Mouse (Mus musculus): Measurements from ENCODE around the gene Gse1. TPM values are rescaled to one million over a fixed set of nuclear protein-coding genes. Genes with fewer than 3 reads are reported as not detected.

Gse1 gene
- polyA plus RNA-seq, 1 experiment from 2014 or later, result 12.2 TPM

DNA sequence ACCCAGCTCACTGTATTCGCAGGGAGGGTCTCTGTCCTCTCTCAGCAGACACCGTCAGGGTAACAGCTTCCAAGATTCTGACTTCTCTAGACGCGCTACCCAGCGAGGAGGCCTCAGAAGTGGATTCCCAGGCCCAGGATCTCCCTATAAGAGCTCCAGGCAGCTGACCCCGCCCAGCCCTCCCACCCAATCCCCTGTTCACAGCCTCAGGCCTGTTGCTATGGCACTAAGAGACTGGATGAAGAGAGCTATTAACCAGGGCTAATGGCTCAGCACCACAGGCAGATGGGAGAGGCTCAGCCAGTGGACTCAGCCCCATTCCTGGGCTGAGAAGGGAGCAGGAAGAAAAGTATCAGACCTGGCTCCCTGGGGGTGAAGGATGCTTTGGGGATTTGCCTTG is 374.4 kb downstream of the Gse1 start:
- no peaks in the 10 kb centered on the region for H3K27me3 ChIP-seq (replicated peaks)
- peaks cover 19% of the 10 kb centered on the region for H3K4me1 ChIP-seq
- WGBS, result 21% methylated on average over 6 of the region's 6 CpGs
- ATAC-seq (ENCODE audit: low FRiP score), result peak; percentile 16; the same call in 1 of the 2 replicates
- H3K4me3 ChIP-seq (replicated peaks), result no peak overlapping the region
- H3K9me3 ChIP-seq (replicated peaks), result no peaks in the 10 kb centered on the region
- H3K4me2 ChIP-seq, result no peak overlapping the region
- no peak overlapping the region for H3K27ac ChIP-seq (replicated peaks)
- H3K9ac ChIP-seq (replicated peaks), result no peak overlapping the region
- no peaks in the 10 kb centered on the region for H3K36me3 ChIP-seq

DNA sequence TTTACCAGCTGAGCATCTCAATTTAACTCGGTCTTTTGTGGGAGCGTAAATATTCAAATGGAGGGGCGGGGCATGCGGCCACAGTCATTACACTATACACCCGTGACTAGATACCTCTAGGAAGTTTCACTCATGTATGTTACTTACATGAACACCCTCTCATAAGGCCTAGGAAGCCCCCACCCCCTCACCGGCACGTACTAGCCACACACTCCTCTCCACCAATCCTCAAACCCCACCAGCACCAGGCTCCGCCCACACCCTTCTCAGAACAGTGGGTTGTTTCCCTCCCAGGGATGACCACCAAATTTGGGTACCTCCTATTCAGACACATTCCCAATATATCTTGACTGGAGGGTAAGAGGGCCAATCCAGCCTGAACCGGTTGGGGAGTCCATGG is 379.2 kb downstream of the Gse1 start:
- Histone ChIP-seq H3K27me3 (replicated peaks) (peaks cover 8% of the 10 kb centered on the region; the same call in 1 of the 2 replicates), H3K4me1 (peaks cover 6% of the 10 kb centered on the region), H3K4me2 (no peak overlapping the region), H3K4me3 (replicated peaks) (no peak overlapping the region), H3K36me3 (no peaks in the 10 kb centered on the region), H3K9ac (replicated peaks) (no peak overlapping the region), H3K9me3 (replicated peaks) (no peaks in the 10 kb centered on the region), H3K27ac (replicated peaks) (no peak overlapping the region)
- 0 out of 2 replicates have a peak, but pooled peaks have one; percentile 30 for ATAC-seq (ENCODE audit: low FRiP score)
- WGBS, result 72% methylated on average over 9 of the region's 9 CpGs

DNA sequence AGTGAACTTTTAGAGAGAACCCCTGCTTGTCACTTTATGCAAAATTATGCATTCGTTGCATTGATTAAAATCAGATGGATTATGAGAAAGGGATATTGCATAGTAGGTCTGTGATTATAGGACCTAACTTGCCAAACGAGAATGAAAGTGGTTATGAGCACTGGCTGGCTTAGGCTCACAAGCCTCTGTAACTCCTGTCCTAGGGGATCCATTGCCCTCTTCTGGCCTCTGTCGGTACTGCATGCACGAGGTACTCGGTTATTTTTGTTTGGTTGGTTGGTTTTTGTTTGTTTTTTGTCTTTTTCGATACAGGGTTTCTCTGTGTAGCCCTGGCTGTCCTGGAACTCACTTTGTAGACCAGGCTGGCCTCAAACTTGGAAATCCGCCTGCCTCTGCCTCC is 379.6 kb downstream of the Gse1 start:
- Histone ChIP-seq H3K9ac (replicated peaks) (no peak overlapping the region), H3K27ac (replicated peaks) (no peak overlapping the region), H3K27me3 (replicated peaks) (peaks cover 8% of the 10 kb centered on the region; the same call in 1 of the 2 replicates), H3K4me3 (replicated peaks) (no peak overlapping the region), H3K4me2 (no peak overlapping the region), H3K4me1 (peaks cover 2% of the 10 kb centered on the region), H3K9me3 (replicated peaks) (no peaks in the 10 kb centered on the region), H3K36me3 (no peaks in the 10 kb centered on the region)
- ATAC-seq (ENCODE audit: low FRiP score), result no peak
- WGBS, result 13% methylated on average over 7 of the region's 7 CpGs

DNA sequence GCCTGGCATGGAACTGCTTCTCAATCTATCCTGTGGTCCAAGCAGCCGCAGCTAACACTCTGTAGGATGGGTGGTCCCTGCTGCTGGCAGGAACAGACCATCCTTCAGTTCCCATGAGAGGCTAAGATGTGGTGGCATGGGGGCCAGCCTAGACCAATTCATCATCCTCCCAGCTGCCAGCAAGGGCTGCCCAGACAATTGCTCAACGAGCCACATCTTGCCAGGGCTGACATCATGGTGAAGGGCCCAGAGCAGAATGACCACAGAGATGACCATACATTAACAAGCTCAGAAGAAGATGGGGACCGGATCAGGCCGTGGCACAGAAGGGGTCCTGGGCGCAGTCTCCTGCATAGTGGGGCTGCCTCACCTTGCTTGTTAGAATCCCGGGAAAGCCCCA is 382.6 kb downstream of the Gse1 start:
- no peak for ATAC-seq (ENCODE audit: low FRiP score)
- H3K27ac ChIP-seq (replicated peaks), result no peak overlapping the region
- H3K9ac ChIP-seq (replicated peaks), result no peak overlapping the region
- no peaks in the 10 kb centered on the region; the same call in 1 of the 2 replicates for H3K4me1 ChIP-seq
- no peaks in the 10 kb centered on the region for H3K36me3 ChIP-seq
- no peaks in the 10 kb centered on the region for H3K9me3 ChIP-seq (replicated peaks)
- 81% methylated on average over 6 of the region's 6 CpGs for WGBS
- H3K4me2 ChIP-seq, result no peak overlapping the region
- no peak overlapping the region for H3K4me3 ChIP-seq (replicated peaks)
- peaks cover 8% of the 10 kb centered on the region; the same call in 1 of the 2 replicates for H3K27me3 ChIP-seq (replicated peaks)

DNA sequence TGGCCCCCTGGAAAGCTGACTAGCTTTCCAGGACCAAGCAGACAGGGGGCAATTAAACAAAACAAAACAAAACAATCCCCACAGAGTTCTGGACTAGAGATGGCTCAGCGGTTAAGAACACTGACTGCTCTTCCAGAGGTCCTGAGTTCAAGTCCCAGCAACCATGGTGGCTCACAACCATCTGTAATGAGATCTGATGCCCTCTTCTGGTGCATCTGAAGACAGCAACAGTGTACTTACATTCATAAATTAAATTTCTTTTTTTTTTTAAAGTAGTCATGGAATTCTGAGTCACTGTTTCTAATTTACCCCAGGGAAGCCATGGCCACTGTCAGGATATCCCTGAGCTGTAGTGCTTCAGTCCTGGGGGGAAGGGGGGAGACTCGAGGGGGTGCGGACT is 386.2 kb downstream of the Gse1 start:
- H3K4me2 ChIP-seq, result no peak overlapping the region
- H3K36me3 ChIP-seq, result no peaks in the 10 kb centered on the region
- H3K4me1 ChIP-seq, result peaks cover 20% of the 10 kb centered on the region
- H3K27me3 ChIP-seq (replicated peaks), result peaks cover 4% of the 10 kb centered on the region; the same call in 1 of the 2 replicates
- 93% methylated on average over 3 of the region's 3 CpGs for WGBS
- H3K27ac ChIP-seq (replicated peaks), result no peak overlapping the region
- no peaks in the 10 kb centered on the region for H3K9me3 ChIP-seq (replicated peaks)
- H3K4me3 ChIP-seq (replicated peaks), result no peak overlapping the region
- no peak overlapping the region for H3K9ac ChIP-seq (replicated peaks)
- no peak for ATAC-seq (ENCODE audit: low FRiP score)

DNA sequence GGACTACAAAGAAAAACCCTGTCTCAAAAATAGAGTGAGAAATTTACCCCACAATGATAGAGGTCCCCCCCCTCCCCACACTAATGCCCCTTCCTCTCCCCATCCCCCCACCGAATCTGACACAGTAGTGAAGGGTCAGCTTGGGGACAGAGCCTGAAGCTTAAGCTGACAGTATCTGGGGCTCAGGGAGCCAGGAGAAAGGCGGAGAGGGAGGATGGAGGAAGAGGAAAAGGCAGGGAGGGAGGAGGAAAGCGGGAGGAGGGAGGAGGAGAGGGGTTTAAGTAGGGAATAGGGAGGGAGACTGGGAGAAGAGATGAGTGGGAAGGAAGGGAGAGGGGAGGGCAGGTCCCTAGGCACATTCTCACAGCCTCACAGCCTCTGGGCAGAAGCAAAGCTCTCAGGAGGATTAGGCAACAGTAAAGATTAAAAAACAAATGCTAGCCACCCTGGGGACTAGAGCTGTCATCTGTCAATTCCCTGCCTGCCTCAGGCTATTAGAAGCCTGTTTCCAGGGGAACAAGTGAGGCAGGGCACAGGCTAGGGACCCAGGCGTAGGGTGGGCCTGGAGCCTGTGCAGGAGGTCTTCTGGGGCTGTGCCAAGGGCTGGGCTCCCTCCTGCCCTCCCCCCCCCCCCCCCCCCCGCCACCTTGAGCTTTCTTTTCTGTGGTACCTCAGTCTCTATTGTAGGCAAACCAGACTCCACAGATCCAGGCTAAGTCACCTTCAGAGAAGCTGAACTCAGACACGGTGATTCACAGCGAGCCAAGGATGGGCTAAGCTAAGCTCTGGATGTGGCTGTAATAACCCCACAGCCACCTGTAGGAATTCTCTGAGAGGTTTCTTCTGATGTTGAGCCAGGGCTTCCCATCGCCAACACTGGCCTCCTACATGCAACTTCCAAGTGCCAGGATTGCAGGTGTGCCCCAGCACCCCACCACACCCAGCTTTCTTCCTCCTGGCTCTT is 388.7 kb downstream of the Gse1 start:
- H3K4me1 ChIP-seq, result peaks cover 29% of the 10 kb centered on the region
- H3K36me3 ChIP-seq, result no peaks in the 10 kb centered on the region
- no peak overlapping the region for H3K4me3 ChIP-seq (replicated peaks)
- 0 out of 2 replicates have a peak overlapping the region, but pooled peaks have one; percentile 13 for H3K27ac ChIP-seq (replicated peaks)
- 28% methylated on average over 7 of the region's 8 CpGs for WGBS
- no peak overlapping the region for H3K4me2 ChIP-seq
- H3K9ac ChIP-seq (replicated peaks), result no peak overlapping the region
- H3K9me3 ChIP-seq (replicated peaks), result no peaks in the 10 kb centered on the region
- peak; percentile 46; the same call in 1 of the 2 replicates for ATAC-seq (ENCODE audit: low FRiP score)
- H3K27me3 ChIP-seq (replicated peaks), result no peaks in the 10 kb centered on the region

GRCm38 (mm10) chr8:120618110-120618509 is 389.9 kb downstream of the Gse1 start:
- Histone ChIP-seq H3K9ac (replicated peaks) (no peak overlapping the region), H3K9me3 (replicated peaks) (no peaks in the 10 kb centered on the region), H3K4me3 (replicated peaks) (no peak overlapping the region), H3K4me2 (peak overlapping the region; percentile 33; the same call in 1 of the 2 replicates), H3K36me3 (no peaks in the 10 kb centered on the region), H3K27me3 (replicated peaks) (no peaks in the 10 kb centered on the region), H3K4me1 (peaks cover 29% of the 10 kb centered on the region), H3K27ac (replicated peaks) (peak overlapping the region; percentile 45; the same call in 1 of the 2 replicates)
- ATAC-seq (ENCODE audit: low FRiP score), result peak; percentile 26
- WGBS, result under 1% methylated on average over 6 of the region's 6 CpGs

DNA sequence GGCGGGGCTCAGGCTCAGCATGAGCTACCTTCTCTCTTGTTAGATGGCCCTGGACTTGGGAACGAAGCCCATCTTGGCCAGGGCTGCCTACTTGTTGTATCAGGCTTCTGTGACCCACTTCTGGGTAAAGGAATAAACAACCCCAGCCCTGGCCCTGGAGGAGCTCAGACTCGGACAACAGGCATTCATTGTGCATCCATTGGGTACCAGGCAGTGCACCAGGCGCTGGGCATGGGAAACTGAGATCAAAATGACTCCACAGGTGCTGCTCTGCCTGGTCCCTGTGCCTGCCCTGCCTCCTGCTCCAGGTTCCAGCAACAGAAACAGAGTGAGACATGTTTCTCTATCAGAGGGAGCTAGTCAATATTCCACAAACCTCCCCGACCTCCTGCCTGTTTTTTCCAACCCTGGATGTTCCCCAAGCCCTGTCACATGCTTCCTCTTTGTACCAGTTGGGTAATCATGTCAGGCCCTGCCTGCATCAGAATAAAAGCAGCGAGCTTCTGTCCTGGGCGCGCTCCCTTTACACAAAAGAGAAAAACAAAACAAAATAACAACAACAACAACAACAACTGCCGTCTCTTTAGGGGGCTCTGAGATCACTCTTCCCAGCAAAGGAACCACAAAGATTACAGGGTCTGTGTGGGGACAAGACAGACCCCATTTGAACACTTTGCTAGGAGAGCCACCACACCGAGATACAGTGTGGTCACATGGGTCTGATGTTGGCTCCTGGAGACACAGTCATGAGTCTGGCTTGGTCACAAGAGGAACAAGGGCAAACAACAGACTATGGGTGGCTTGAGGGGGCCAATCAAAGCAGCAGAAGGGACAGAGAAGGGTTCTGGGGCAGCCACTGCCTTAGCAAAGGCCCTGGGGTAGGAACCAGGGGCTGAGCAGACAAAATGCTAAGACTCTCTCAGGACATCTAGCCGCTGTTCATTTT is 391.3 kb downstream of the Gse1 start:
- Histone ChIP-seq H3K9ac (replicated peaks) (no peak overlapping the region), H3K4me3 (replicated peaks) (no peak overlapping the region), H3K27ac (replicated peaks) (no peak overlapping the region), H3K27me3 (replicated peaks) (no peaks in the 10 kb centered on the region), H3K4me1 (peaks cover 29% of the 10 kb centered on the region), H3K9me3 (replicated peaks) (no peaks in the 10 kb centered on the region), H3K36me3 (no peaks in the 10 kb centered on the region), H3K4me2 (no peak overlapping the region)
- no peak for ATAC-seq (ENCODE audit: low FRiP score)
- WGBS, result 75% methylated on average over 11 of the region's 11 CpGs

DNA sequence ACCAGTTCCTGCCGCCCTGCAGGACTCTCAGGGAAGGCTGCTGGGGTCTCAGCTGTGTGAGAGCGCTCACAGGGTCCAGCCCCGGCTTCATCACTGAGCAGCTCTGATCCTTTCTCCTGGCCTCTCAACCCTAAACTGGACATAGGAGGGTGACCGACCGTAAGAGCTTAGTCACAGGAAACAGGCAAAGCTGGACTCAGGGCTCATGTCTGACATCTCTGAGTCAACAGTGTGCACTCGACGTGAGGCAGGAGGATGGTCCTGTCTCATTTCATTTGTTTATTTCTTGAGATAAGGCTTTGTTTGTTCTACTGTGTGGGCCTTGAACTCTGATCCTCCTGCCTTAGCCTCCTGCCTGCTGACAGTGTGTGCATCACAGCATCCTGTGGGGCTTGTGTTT is 392.2 kb downstream of the Gse1 start:
- Histone ChIP-seq H3K4me2 (no peak overlapping the region), H3K4me3 (replicated peaks) (no peak overlapping the region), H3K4me1 (peaks cover 29% of the 10 kb centered on the region), H3K9me3 (replicated peaks) (no peaks in the 10 kb centered on the region), H3K27ac (replicated peaks) (no peak overlapping the region), H3K27me3 (replicated peaks) (no peaks in the 10 kb centered on the region), H3K36me3 (no peaks in the 10 kb centered on the region), H3K9ac (replicated peaks) (no peak overlapping the region)
- ATAC-seq (ENCODE audit: low FRiP score), result no peak
- 59% methylated on average over 7 of the region's 7 CpGs for WGBS

GRCm38 (mm10) chr8:120622161-120622560 is 393.9 kb downstream of the Gse1 start:
- no peaks in the 10 kb centered on the region for H3K9me3 ChIP-seq (replicated peaks)
- WGBS, result 71% methylated on average over 14 of the region's 14 CpGs
- no peak overlapping the region for H3K4me3 ChIP-seq (replicated peaks)
- H3K27ac ChIP-seq (replicated peaks), result no peak overlapping the region
- no peak for ATAC-seq (ENCODE audit: low FRiP score)
- no peaks in the 10 kb centered on the region for H3K36me3 ChIP-seq
- H3K4me1 ChIP-seq, result peaks cover 20% of the 10 kb centered on the region
- H3K4me2 ChIP-seq, result no peak overlapping the region
- no peaks in the 10 kb centered on the region for H3K27me3 ChIP-seq (replicated peaks)
- H3K9ac ChIP-seq (replicated peaks), result no peak overlapping the region

DNA sequence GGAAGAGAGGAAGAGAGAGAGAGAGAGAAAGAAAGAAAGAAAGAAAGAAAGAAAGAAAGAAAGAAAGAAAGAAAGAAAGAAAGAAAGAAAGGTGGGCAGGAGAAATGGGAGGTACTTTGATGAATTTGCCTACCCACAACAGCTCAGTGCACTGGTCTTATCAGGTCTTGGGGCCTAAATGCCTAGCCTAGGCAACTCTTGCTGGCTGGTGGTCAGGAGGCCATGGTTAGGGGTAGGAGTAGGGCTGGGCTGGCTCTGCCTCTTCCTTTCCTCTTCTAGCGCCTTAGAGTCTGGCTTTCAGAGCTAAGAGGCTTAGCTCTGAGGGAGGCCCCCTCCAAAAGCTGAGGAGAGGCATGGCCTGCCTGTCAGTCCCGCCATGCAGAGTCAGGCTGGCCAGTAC is 395.4 kb downstream of the Gse1 start:
- 76% methylated on average over 2 of the region's 2 CpGs for WGBS
- ATAC-seq (ENCODE audit: low FRiP score), result no peak
- no peak overlapping the region for H3K27ac ChIP-seq (replicated peaks)
- H3K27me3 ChIP-seq (replicated peaks), result no peaks in the 10 kb centered on the region
- H3K9ac ChIP-seq (replicated peaks), result no peak overlapping the region
- H3K4me3 ChIP-seq (replicated peaks), result no peak overlapping the region
- no peak overlapping the region for H3K4me2 ChIP-seq
- peaks cover 9% of the 10 kb centered on the region; the same call in 1 of the 2 replicates for H3K4me1 ChIP-seq
- H3K36me3 ChIP-seq, result no peaks in the 10 kb centered on the region
- H3K9me3 ChIP-seq (replicated peaks), result no peaks in the 10 kb centered on the region
